Mouse (Mus musculus): ENCODE data around the gene Dnaja3.

GRCm38 (mm10) chr16:4684457-4684791 is 44.6 kb downstream of the Dnaja3 start:
- TF ChIP-seq POLR2A (IDR thresholded peaks at IDR 0.05; ENCODE audit: control insufficient read depth, extremely low read depth, insufficient read depth, low read length, poor library complexity) (no peak), CTCF (IDR thresholded peaks at IDR 0.05; ENCODE audit: borderline replicate concordance, control insufficient read depth, extremely low read depth, insufficient read depth, low read length, poor library complexity) (no peak)

Measured in thymus, adult 2 months (tissue).